Mouse (Mus musculus): ENCODE data around the gene Gpr155. TPM values are rescaled to one million over a fixed set of nuclear protein-coding genes. Genes with fewer than 3 reads are reported as not detected.

Gene Gpr155
- polyA plus RNA-seq, 1 experiment from 2014 or later = 18.1 TPM

GRCm38 (mm10) chr2:73312152-73313116 is 73.9 kb downstream of the Gpr155 start, which contains the start of the genes Scrn3 and Cir1:
TSS of gene Scrn3 (plus strand) at chr2:73312601.
TSS of gene Cir1 (minus strand) at chr2:73312701.
- 0 out of 2 replicates have a peak, but pooled peaks have one; percentile 1 for TF ChIP-seq CTCF (IDR thresholded peaks at IDR 0.05; ENCODE audit: low read depth)
- peak; percentile 91 for ATAC-seq
- H3K36me3 ChIP-seq (ENCODE audit: control insufficient read depth, insufficient read depth) = peaks cover 13% of the 10 kb centered on the region
- no peaks in the 10 kb centered on the region for H3K9me3 ChIP-seq (ENCODE audit: control insufficient read depth)
- H3K4me2 ChIP-seq (replicated peaks; ENCODE audit: low read depth) = peak within 1 kb of the TSS; percentile 71
- H3K9ac ChIP-seq (ENCODE audit: low read depth, low read length) = peak within 1 kb of the TSS; percentile 65
- peak within 1 kb of the TSS; percentile 69 for H3K27ac ChIP-seq (ENCODE audit: low read depth, low read length)
- WGBS = under 1% methylated on average over 64 of the region's 64 CpGs
- H3K27me3 ChIP-seq (replicated peaks; ENCODE audit: control insufficient read depth, insufficient read depth, low read length) = no peaks in the 10 kb centered on the region
- peak within 1 kb of the TSS; percentile 67 for H3K4me3 ChIP-seq (ENCODE audit: low read depth, low read length)
- H3K4me1 ChIP-seq (replicated peaks; ENCODE audit: control insufficient read depth, insufficient read depth, low read length) = no peaks in the 10 kb centered on the region

- no peaks in the 10 kb centered on the region for H3K9me3 ChIP-seq (ENCODE audit: control insufficient read depth)
- H3K4me3 ChIP-seq (ENCODE audit: low read depth, low read length) = no peak overlapping the region
- H3K4me1 ChIP-seq (replicated peaks; ENCODE audit: control insufficient read depth, insufficient read depth, low read length) = no peaks in the 10 kb centered on the region
- no peaks in the 10 kb centered on the region for H3K27me3 ChIP-seq (replicated peaks; ENCODE audit: control insufficient read depth, insufficient read depth, low read length)
- H3K4me2 ChIP-seq (replicated peaks; ENCODE audit: low read depth) = no peak overlapping the region
- 92% methylated on average over 7 of the region's 7 CpGs for WGBS
- ATAC-seq = no peak
- no peak overlapping the region for H3K27ac ChIP-seq (ENCODE audit: low read depth, low read length)
- H3K36me3 ChIP-seq (ENCODE audit: control insufficient read depth, insufficient read depth) = peaks cover 48% of the 10 kb centered on the region
- H3K9ac ChIP-seq (ENCODE audit: low read depth, low read length) = no peak overlapping the region
- no peak for TF ChIP-seq CTCF (IDR thresholded peaks at IDR 0.05; ENCODE audit: low read depth)
These were observed 80.4 kb downstream of the Gpr155 start for GRCm38 (mm10) chr2:73306006-73306405.

- no peaks in the 10 kb centered on the region for H3K4me1 ChIP-seq (replicated peaks; ENCODE audit: control insufficient read depth, insufficient read depth, low read length)
- no peak overlapping the region for H3K4me3 ChIP-seq (ENCODE audit: low read depth, low read length)
- H3K36me3 ChIP-seq (ENCODE audit: control insufficient read depth, insufficient read depth) = peaks cover 55% of the 10 kb centered on the region
- no peak overlapping the region for H3K9ac ChIP-seq (ENCODE audit: low read depth, low read length)
- no peak for ATAC-seq
- no peak overlapping the region for H3K4me2 ChIP-seq (replicated peaks; ENCODE audit: low read depth)
- TF ChIP-seq CTCF (IDR thresholded peaks at IDR 0.05; ENCODE audit: low read depth) = no peak
- H3K27me3 ChIP-seq (replicated peaks; ENCODE audit: control insufficient read depth, insufficient read depth, low read length) = no peaks in the 10 kb centered on the region
- H3K9me3 ChIP-seq (ENCODE audit: control insufficient read depth) = no peaks in the 10 kb centered on the region
- H3K27ac ChIP-seq (ENCODE audit: low read depth, low read length) = no peak overlapping the region
- 80% methylated on average over 5 of the region's 5 CpGs for WGBS
These were observed 81.9 kb downstream of the Gpr155 start for GRCm38 (mm10) chr2:73304506-73304905.

GRCm38 (mm10) chr2:73302722-73303121 is 83.7 kb downstream of the Gpr155 start:
- H3K4me2 ChIP-seq (replicated peaks; ENCODE audit: low read depth) = no peak overlapping the region
- H3K27ac ChIP-seq (ENCODE audit: low read depth, low read length) = no peak overlapping the region
- no peaks in the 10 kb centered on the region for H3K9me3 ChIP-seq (ENCODE audit: control insufficient read depth)
- no peak overlapping the region for H3K4me3 ChIP-seq (ENCODE audit: low read depth, low read length)
- WGBS = 94% methylated on average over 9 of the region's 9 CpGs
- H3K4me1 ChIP-seq (replicated peaks; ENCODE audit: control insufficient read depth, insufficient read depth, low read length) = no peaks in the 10 kb centered on the region
- H3K36me3 ChIP-seq (ENCODE audit: control insufficient read depth, insufficient read depth) = peaks cover 54% of the 10 kb centered on the region
- no peak for TF ChIP-seq CTCF (IDR thresholded peaks at IDR 0.05; ENCODE audit: low read depth)
- no peak overlapping the region for H3K9ac ChIP-seq (ENCODE audit: low read depth, low read length)
- no peaks in the 10 kb centered on the region for H3K27me3 ChIP-seq (replicated peaks; ENCODE audit: control insufficient read depth, insufficient read depth, low read length)
- no peak for ATAC-seq

DNA sequence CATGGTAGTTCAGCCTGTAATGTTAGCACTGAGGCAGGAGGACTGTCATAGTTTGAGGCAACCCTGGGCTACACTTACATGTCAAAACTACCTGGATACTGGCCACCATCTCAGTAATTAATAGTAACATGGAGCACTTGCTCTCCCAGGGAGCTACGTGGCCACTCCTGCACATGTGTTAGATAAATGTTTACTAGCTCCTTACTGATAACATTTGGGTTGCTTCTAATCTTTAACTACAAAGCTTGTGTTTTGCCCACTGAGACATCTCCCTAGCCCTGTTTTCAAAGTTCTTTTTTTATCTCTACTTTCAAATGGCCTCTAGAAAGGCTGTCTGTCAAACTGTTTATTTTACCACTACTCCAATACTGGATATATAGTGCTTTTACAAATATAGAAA is 84.4 kb downstream of the Gpr155 start:
- Histone ChIP-seq H3K36me3 (ENCODE audit: control insufficient read depth, insufficient read depth) (peaks cover 49% of the 10 kb centered on the region), H3K4me1 (replicated peaks; ENCODE audit: control insufficient read depth, insufficient read depth, low read length) (no peaks in the 10 kb centered on the region), H3K9me3 (ENCODE audit: control insufficient read depth) (no peaks in the 10 kb centered on the region), H3K27me3 (replicated peaks; ENCODE audit: control insufficient read depth, insufficient read depth, low read length) (no peaks in the 10 kb centered on the region), H3K27ac (ENCODE audit: low read depth, low read length) (no peak overlapping the region), H3K4me3 (ENCODE audit: low read depth, low read length) (no peak overlapping the region), H3K9ac (ENCODE audit: low read depth, low read length) (no peak overlapping the region), H3K4me2 (replicated peaks; ENCODE audit: low read depth) (no peak overlapping the region)
- no peak for ATAC-seq
- WGBS = 32% methylated on average over 1 of the region's 1 CpGs
- TF ChIP-seq CTCF (IDR thresholded peaks at IDR 0.05; ENCODE audit: low read depth) = no peak

- Histone ChIP-seq H3K36me3 (ENCODE audit: control insufficient read depth, insufficient read depth) (peaks cover 49% of the 10 kb centered on the region), H3K9me3 (ENCODE audit: control insufficient read depth) (no peaks in the 10 kb centered on the region), H3K27ac (ENCODE audit: low read depth, low read length) (no peak overlapping the region), H3K27me3 (replicated peaks; ENCODE audit: control insufficient read depth, insufficient read depth, low read length) (no peaks in the 10 kb centered on the region), H3K4me3 (ENCODE audit: low read depth, low read length) (no peak overlapping the region), H3K4me1 (replicated peaks; ENCODE audit: control insufficient read depth, insufficient read depth, low read length) (no peaks in the 10 kb centered on the region), H3K4me2 (replicated peaks; ENCODE audit: low read depth) (no peak overlapping the region), H3K9ac (ENCODE audit: low read depth, low read length) (no peak overlapping the region)
- no peak for ATAC-seq
- WGBS = 88% methylated on average over 3 of the region's 3 CpGs
- TF ChIP-seq CTCF (IDR thresholded peaks at IDR 0.05; ENCODE audit: low read depth) = no peak
These were observed 87.5 kb downstream of the Gpr155 start for GRCm38 (mm10) chr2:73298841-73299240.
